Mouse (Mus musculus): Measurements from ENCODE around the gene Abt1.
"Not testable (repeated sequence)": the region's sequence is repeated elsewhere in the genome, so short reads cannot be mapped to it uniquely, and the experiment has no call there.

Abt1 gene

GRCm38 (mm10) chr13:23412630-23413521 lies 10.8 kb downstream of the Abt1 start:
- no peak for DNase-seq

GRCm38 (mm10) chr13:23412211-23412629 lies 11.4 kb downstream of the Abt1 start:
- DNase-seq = no peak

- no peak for DNase-seq
Observed at GRCm38 (mm10) chr13:23411311-23412210, 12.1 kb downstream of the Abt1 start.

- no peak for DNase-seq
Observed at GRCm38 (mm10) chr13:23410632-23411031, 13.0 kb downstream of the Abt1 start.

GRCm38 (mm10) chr13:23402626-23403025 lies 21.0 kb downstream of the Abt1 start:
- DNase-seq = no peak

- DNase-seq = peak; percentile 89
Observed at GRCm38 (mm10) chr13:23401683-23402527, 21.8 kb downstream of the Abt1 start.

- no peak for DNase-seq
Observed at GRCm38 (mm10) chr13:23400771-23401682, 22.6 kb downstream of the Abt1 start.

GRCm38 (mm10) chr13:23396913-23397312 lies 26.8 kb downstream of the Abt1 start:
- DNase-seq = not testable (repeated sequence)

GRCm38 (mm10) chr13:23396246-23396703 lies 27.4 kb downstream of the Abt1 start:
- DNase-seq = peak; percentile 13

GRCm38 (mm10) chr13:23395301-23396245 lies 28.1 kb downstream of the Abt1 start:
- DNase-seq = no peak

GRCm38 (mm10) chr13:23387548-23387947 lies 36.1 kb downstream of the Abt1 start:
- no peak for DNase-seq

- no peak for DNase-seq
Observed at GRCm38 (mm10) chr13:23383127-23383526, 40.5 kb downstream of the Abt1 start.

- no peak for DNase-seq
Observed at GRCm38 (mm10) chr13:23372433-23372832, 51.2 kb downstream of the Abt1 start.

- no peak for DNase-seq
Observed at GRCm38 (mm10) chr13:23370075-23370474, 53.6 kb downstream of the Abt1 start.

GRCm38 (mm10) chr13:23369421-23369765 lies 54.3 kb downstream of the Abt1 start:
- DNase-seq = no peak

- peak; percentile 97 for DNase-seq
Observed at GRCm38 (mm10) chr13:23368583-23369420, 54.9 kb downstream of the Abt1 start, which contains the start of gene Zfp322a. TSS of gene Zfp322a (minus strand) at chr13:23369208.

All from kidney, adult 18-20 months (tissue).